Mouse (Mus musculus) megakaryocyte, embryonic 14.5 days (primary cell): ENCODE measurements around the gene Agrn. TPM values are rescaled to one million over a fixed set of nuclear protein-coding genes. Genes with fewer than 3 reads are reported as not detected.

Experiments used
- H3K27me3 ChIP-seq: replicated peaks from 2 replicates; pipeline ENCODE3; 2012; ENCODE audit warnings: inconsistent platforms
- H3K36me3 ChIP-seq: replicated peaks from 2 replicates; pipeline ENCODE3; 2012; ENCODE audit warnings: low read length, inconsistent platforms, mixed read lengths
- H3K4me1 ChIP-seq: 2 replicates; pipeline ENCODE4 v1.6.1; 2012; ENCODE audit warnings: inconsistent platforms
- H3K4me3 ChIP-seq: replicated peaks from 2 replicates; pipeline ENCODE3; 2012; ENCODE audit warnings: moderate library complexity, mild to moderate bottlenecking, inconsistent platforms
- H3K9me3 ChIP-seq: 2 replicates; pipeline ENCODE4 v1.6.1; 2012; ENCODE audit warnings: inconsistent platforms
- FLI1 ChIP-seq: IDR thresholded peaks from 2 replicates; pipeline ENCODE4 v1.6.1; 2012; ENCODE audit warnings: low read length, inconsistent platforms, mixed read lengths
- GATA1 ChIP-seq: IDR thresholded peaks from 3 replicates; pipeline ENCODE4 v1.6.1; 2012; ENCODE audit warnings: mixed read lengths, low read length, inconsistent platforms, borderline replicate concordance
- polyA plus RNA-seq: library from polyadenylated mRNA; stranded (reverse); fragments of >175 nt; gene quantifications from 2 replicates; pipeline ENCODE4 v1.2.3, GENCODE M21; 2012; ENCODE audit warnings: low replicate concordance; ENCODE audit not compliant: insufficient read depth

The Agrn gene
- polyA plus RNA-seq, 1 experiment: 2.3 TPM

DNA sequence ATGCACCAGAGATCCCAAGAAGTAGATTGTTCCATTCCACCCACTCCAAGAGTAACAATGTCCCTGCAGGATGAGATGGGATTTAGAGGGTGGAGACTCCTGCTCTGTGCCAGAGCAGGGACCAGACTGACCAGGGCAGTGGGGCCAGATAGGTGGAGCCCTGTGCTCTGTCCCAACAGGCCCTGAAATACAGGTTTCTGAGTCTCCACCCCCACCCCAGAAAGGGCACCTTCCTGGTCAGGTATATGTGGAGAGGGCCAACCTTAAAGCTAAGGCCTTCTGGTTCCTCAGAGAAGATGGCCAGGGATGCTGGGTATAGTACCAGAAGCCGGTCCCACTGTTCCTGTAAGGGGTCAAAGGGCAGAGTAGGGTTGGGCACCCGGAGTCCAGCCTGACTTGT lies 27.0 kb upstream of the Agrn start:
- TF ChIP-seq FLI1 (no peak), GATA1 (no peak)
- Histone ChIP-seq H3K4me1 (peaks cover 30% of the 10 kb centered on the region), H3K36me3 (peaks cover 42% of the 10 kb centered on the region), H3K9me3 (no peaks in the 10 kb centered on the region), H3K27me3 (peaks cover 22% of the 10 kb centered on the region), H3K4me3 (no peak overlapping the region)

- H3K4me3 ChIP-seq: no peak overlapping the region
- H3K27me3 ChIP-seq: peaks cover 57% of the 10 kb centered on the region
- TF ChIP-seq GATA1 (no peak), FLI1 (no peak)
- peaks cover 12% of the 10 kb centered on the region for H3K4me1 ChIP-seq
- peaks cover 38% of the 10 kb centered on the region for H3K36me3 ChIP-seq
- H3K9me3 ChIP-seq: no peaks in the 10 kb centered on the region
Observed at GRCm38 (mm10) chr4:156219936-156220335, 22.6 kb upstream of the Agrn start.

GRCm38 (mm10) chr4:156217838-156218237 lies 20.6 kb upstream of the Agrn start:
- no peak overlapping the region for H3K4me3 ChIP-seq
- no peak for TF ChIP-seq GATA1
- TF ChIP-seq FLI1: no peak
- peaks cover 12% of the 10 kb centered on the region for H3K4me1 ChIP-seq
- peaks cover 46% of the 10 kb centered on the region for H3K27me3 ChIP-seq
- peaks cover 20% of the 10 kb centered on the region for H3K36me3 ChIP-seq
- H3K9me3 ChIP-seq: no peaks in the 10 kb centered on the region; the same call in 1 of the 2 replicates

DNA sequence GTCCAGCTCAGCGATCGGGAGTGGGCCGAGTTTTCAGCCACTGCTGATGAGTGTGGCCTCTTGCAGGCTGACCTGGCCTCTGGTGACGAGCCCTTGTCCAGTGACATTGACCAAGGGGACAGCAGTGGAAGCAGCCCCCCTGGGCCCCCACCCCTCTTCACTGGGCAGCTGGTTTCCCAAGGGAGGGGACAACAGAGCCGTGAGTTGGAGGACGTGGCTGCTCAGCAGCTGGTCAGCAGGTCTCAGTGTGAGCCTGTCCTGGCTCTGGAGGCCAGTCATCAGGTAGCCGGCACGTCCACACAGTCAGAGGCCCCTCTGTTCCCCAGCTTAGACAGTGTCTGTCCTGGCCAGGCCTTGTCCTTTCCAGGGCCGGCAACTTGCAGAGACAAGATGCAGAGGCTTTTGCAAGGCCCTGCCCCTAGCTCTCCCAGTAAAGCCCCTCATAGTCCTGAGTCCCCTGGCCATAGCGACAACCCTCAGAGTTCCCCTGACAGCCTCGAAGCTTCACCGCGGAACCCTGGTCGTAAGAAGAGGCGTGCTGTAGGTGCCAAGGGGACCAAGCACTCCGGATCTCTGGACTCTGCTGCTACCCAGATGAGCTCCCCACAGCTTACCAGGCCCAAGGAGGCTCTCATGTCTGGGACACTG lies 19.9 kb upstream of the Agrn start:
- Histone ChIP-seq H3K36me3 (peaks cover 13% of the 10 kb centered on the region), H3K27me3 (peaks cover 44% of the 10 kb centered on the region), H3K4me3 (no peak overlapping the region), H3K9me3 (no peaks in the 10 kb centered on the region; the same call in 1 of the 2 replicates), H3K4me1 (peaks cover 9% of the 10 kb centered on the region)
- TF ChIP-seq FLI1 (no peak), GATA1 (no peak)

- H3K4me1 ChIP-seq: no peaks in the 10 kb centered on the region
- H3K27me3 ChIP-seq: peaks cover 44% of the 10 kb centered on the region
- TF ChIP-seq GATA1 (no peak), FLI1 (no peak)
- peaks cover 3% of the 10 kb centered on the region for H3K36me3 ChIP-seq
- H3K9me3 ChIP-seq: no peaks in the 10 kb centered on the region; the same call in 1 of the 2 replicates
- no peak overlapping the region for H3K4me3 ChIP-seq
Observed at GRCm38 (mm10) chr4:156216196-156216595, 18.9 kb upstream of the Agrn start.

DNA sequence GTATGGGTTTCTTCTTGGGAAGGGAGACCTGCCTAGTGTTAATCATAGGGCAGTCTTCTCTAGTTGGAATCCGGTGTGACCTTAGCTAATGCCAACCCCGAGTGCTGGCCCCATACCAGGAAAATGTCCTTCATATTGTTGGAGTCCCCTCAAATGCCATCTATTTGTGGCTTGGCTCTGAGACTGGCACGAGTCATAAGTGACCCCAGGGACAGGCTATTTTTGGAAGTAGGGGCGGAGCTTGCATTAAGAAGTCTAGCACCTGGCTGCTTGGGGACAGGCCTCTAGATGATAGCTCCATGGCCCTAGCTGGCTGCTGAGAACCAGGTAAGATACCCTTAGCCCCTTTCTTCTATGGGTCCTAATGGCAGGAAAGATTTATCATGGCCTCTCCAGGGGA lies 18.4 kb upstream of the Agrn start, which contains the start of gene Perm1:
Gene Perm1, plus strand, starts transcription at position 220 of the 400 bp plus-strand sequence.
- Histone ChIP-seq H3K27me3 (peaks cover 44% of the 10 kb centered on the region), H3K9me3 (no peaks in the 10 kb centered on the region; the same call in 1 of the 2 replicates)
- no peak for TF ChIP-seq FLI1
- TF ChIP-seq GATA1: no peak

DNA sequence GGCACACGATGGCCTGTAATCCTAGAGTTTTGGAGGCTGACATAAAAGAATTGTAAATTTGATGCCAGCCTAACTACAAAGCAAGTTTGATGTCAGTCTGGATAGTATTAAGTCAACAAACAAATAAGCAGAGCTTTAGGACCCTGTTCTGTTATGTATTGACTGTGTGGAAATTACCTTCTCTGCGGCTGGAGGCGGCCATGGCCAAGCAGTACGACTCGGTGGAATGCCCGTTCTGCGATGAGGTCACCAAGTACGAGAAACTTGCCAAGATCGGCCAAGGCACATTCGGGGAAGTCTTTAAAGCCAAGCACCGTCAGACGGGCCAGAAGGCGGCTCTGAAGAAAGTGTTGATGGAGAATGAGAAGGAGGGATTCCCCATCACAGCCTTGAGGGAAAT lies 15.8 kb upstream of the Agrn start:
- Histone ChIP-seq H3K9me3 (no peaks in the 10 kb centered on the region; the same call in 1 of the 2 replicates), H3K27me3 (peaks cover 34% of the 10 kb centered on the region), H3K36me3 (no peaks in the 10 kb centered on the region), H3K4me3 (no peak overlapping the region), H3K4me1 (peaks cover 5% of the 10 kb centered on the region; the same call in 1 of the 2 replicates)
- TF ChIP-seq GATA1 (no peak), FLI1 (no peak)

More for the DNA sequence above, 18.4 kb upstream of the Agrn start, which contains the start of gene Perm1:
- Histone ChIP-seq H3K4me1 (no peaks in the 10 kb centered on the region), H3K36me3 (peaks cover 3% of the 10 kb centered on the region), H3K4me3 (no peak within 1 kb of the TSS)

DNA sequence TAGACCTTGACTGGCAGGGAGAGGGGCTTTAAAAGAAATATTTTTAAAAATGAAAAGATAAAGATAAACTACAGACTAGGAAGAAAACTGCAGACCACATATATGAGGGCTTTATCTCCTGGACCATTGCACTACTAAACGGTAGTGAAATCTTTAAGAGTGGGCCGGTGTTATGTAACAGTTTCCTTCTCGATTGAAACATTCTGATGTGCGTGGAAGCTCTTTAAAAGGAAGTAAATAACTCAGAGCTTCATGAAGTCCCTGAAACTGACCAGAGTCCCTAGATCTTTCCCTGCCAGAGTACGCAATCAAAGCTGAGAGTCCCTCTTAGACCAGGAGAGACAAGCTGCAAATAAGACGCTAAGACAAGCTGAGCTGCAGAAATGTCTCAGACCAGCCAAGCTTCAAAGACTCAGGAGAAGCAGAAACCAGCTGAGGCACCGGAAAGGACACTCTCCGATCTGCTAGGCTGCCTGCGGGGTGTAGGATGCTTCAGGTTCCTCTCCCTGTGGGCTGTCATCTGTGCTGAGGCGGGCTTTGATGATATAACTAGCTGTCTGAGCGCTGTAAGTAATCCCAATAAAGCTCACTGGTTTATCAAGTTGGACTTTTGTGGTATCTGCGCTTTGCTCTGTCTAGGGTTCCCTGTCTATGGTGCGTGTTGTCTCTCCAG lies 12.8 kb upstream of the Agrn start:
- Histone ChIP-seq H3K4me1 (peaks cover 8% of the 10 kb centered on the region; the same call in 1 of the 2 replicates), H3K27me3 (peaks cover 20% of the 10 kb centered on the region), H3K36me3 (no peaks in the 10 kb centered on the region), H3K4me3 (no peak overlapping the region), H3K9me3 (no peaks in the 10 kb centered on the region; the same call in 1 of the 2 replicates)
- no peak for TF ChIP-seq FLI1
- no peak for TF ChIP-seq GATA1

DNA sequence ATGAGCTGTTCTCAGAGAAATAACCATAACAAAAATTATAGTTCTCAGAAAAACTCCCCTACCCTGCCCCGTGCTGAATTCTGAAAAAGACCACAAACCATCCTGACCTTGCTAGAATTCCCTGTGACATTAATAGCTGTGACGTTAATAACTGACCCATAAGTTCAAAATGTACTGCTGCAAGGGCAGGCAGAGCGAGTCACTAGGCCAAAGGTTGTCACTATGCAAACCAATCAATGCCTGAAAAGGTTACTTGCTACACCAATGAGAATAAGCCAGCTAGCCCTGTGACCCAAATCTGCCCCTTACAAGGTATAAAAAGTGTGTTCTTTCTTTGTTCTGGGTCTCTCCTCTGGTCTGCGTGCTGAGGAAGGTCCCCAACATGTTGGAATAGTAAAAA lies 11.6 kb upstream of the Agrn start:
- Histone ChIP-seq H3K9me3 (no peaks in the 10 kb centered on the region; the same call in 1 of the 2 replicates), H3K4me3 (no peak overlapping the region)
- TF ChIP-seq FLI1: no peak
- no peak for TF ChIP-seq GATA1

DNA sequence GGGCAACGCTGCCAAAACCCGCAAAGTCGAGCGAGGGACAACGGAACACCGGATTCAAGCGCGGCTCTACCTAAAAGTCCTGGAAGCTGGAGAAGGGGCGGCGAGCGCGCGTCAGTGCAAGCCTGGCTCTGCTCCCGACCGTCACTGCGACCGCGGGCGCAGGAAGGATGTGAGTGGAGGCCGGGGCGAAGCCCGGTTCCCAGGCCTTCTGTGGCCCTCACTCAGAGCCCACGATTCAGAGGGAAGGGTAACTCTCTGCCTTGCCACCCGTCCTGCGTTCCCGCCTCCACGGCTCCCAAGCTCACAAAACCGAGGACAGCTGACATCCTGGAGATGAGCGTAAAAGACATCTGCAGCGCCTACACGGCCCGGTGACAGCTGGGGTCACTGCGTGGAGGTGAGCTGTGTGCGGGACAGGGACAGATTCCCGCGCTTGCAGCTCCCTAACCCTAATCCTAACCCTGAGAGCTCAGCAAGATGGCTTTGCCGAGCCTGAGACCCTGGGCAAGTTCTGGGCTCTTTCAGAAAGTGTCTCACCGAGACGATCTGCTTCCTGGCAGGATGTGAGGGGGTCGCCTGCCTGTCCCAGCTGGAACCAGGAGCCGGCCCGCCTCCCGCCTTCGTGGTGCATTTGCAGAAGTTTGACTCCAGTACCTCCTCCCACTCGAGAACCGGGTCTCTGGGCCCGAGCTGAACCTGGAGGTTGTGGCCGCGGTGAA lies 6.3 kb upstream of the Agrn start:
- peaks cover 3% of the 10 kb centered on the region for H3K36me3 ChIP-seq
- H3K27me3 ChIP-seq: peaks cover 33% of the 10 kb centered on the region
- no peaks in the 10 kb centered on the region for H3K9me3 ChIP-seq
- TF ChIP-seq FLI1 (no peak), GATA1 (no peak)
- H3K4me3 ChIP-seq: peak overlapping the region; percentile 94
- peaks cover 60% of the 10 kb centered on the region for H3K4me1 ChIP-seq

More for the DNA sequence above, 11.6 kb upstream of the Agrn start:
- H3K36me3 ChIP-seq: no peaks in the 10 kb centered on the region
- H3K27me3 ChIP-seq: peaks cover 28% of the 10 kb centered on the region
- H3K4me1 ChIP-seq: peaks cover 20% of the 10 kb centered on the region
